Mouse (Mus musculus): ENCODE measurements around the gene Nsg2. TPM values are rescaled to one million over a fixed set of nuclear protein-coding genes. Genes with fewer than 3 reads are reported as not detected.

The Nsg2 gene
- polyA plus RNA-seq, 1 experiment, result 299 TPM

- peaks cover 34% of the 10 kb centered on the region for H3K4me1 ChIP-seq (replicated peaks; ENCODE audit: control insufficient read depth, insufficient read depth, low read length)
- 95% methylated on average over 10 of the region's 10 CpGs for WGBS
- no peak overlapping the region for H3K27ac ChIP-seq (ENCODE audit: control insufficient read depth, insufficient read depth, low read length)
- H3K4me3 ChIP-seq (ENCODE audit: control insufficient read depth, insufficient read depth, low read length), result no peak overlapping the region
- TF ChIP-seq CTCF (IDR thresholded peaks at IDR 0.05; ENCODE audit: borderline replicate concordance, control insufficient read depth, extremely low read depth, insufficient read depth, low read length, poor library complexity) (no peak), POLR2A (IDR thresholded peaks at IDR 0.05; ENCODE audit: control insufficient read depth, extremely low read depth, insufficient read depth, low read length, poor library complexity) (no peak)
- DNase-seq, result no peak
- peaks cover 13% of the 10 kb centered on the region for H3K36me3 ChIP-seq (ENCODE audit: control insufficient read depth, insufficient read depth, low read length)
- no peaks in the 10 kb centered on the region for H3K27me3 ChIP-seq (ENCODE audit: control insufficient read depth, insufficient read depth, low read length)
Measured at GRCm38 (mm10) chr11:32063775-32064510, 63.7 kb downstream of the Nsg2 start.

GRCm38 (mm10) chr11:32064511-32064862 is 64.2 kb downstream of the Nsg2 start:
- peaks cover 39% of the 10 kb centered on the region for H3K4me1 ChIP-seq (replicated peaks; ENCODE audit: control insufficient read depth, insufficient read depth, low read length)
- 81% methylated on average over 5 of the region's 5 CpGs for WGBS
- no peak overlapping the region for H3K4me3 ChIP-seq (ENCODE audit: control insufficient read depth, insufficient read depth, low read length)
- no peak overlapping the region for H3K27ac ChIP-seq (ENCODE audit: control insufficient read depth, insufficient read depth, low read length)
- no peak for TF ChIP-seq POLR2A (IDR thresholded peaks at IDR 0.05; ENCODE audit: control insufficient read depth, extremely low read depth, insufficient read depth, low read length, poor library complexity)
- TF ChIP-seq CTCF (IDR thresholded peaks at IDR 0.05; ENCODE audit: borderline replicate concordance, control insufficient read depth, extremely low read depth, insufficient read depth, low read length, poor library complexity), result no peak
- no peaks in the 10 kb centered on the region for H3K27me3 ChIP-seq (ENCODE audit: control insufficient read depth, insufficient read depth, low read length)
- peaks cover 8% of the 10 kb centered on the region for H3K36me3 ChIP-seq (ENCODE audit: control insufficient read depth, insufficient read depth, low read length)
- no peak for DNase-seq

GRCm38 (mm10) chr11:32068736-32069490 is 68.7 kb downstream of the Nsg2 start:
- Histone ChIP-seq H3K36me3 (ENCODE audit: control insufficient read depth, insufficient read depth, low read length) (no peaks in the 10 kb centered on the region), H3K27ac (ENCODE audit: control insufficient read depth, insufficient read depth, low read length) (peak overlapping the region; percentile 52; the same call in 1 of the 2 replicates), H3K4me3 (ENCODE audit: control insufficient read depth, insufficient read depth, low read length) (no peak overlapping the region), H3K27me3 (ENCODE audit: control insufficient read depth, insufficient read depth, low read length) (no peaks in the 10 kb centered on the region), H3K4me1 (replicated peaks; ENCODE audit: control insufficient read depth, insufficient read depth, low read length) (peaks cover 29% of the 10 kb centered on the region)
- WGBS, result 61% methylated on average over 12 of the region's 12 CpGs
- TF ChIP-seq CTCF (IDR thresholded peaks at IDR 0.05; ENCODE audit: borderline replicate concordance, control insufficient read depth, extremely low read depth, insufficient read depth, low read length, poor library complexity) (no peak), POLR2A (IDR thresholded peaks at IDR 0.05; ENCODE audit: control insufficient read depth, extremely low read depth, insufficient read depth, low read length, poor library complexity) (no peak)
- peak; percentile 61 for DNase-seq

GRCm38 (mm10) chr11:32075163-32075562 is 74.9 kb downstream of the Nsg2 start:
- TF ChIP-seq POLR2A (IDR thresholded peaks at IDR 0.05; ENCODE audit: control insufficient read depth, extremely low read depth, insufficient read depth, low read length, poor library complexity) (no peak), CTCF (IDR thresholded peaks at IDR 0.05; ENCODE audit: borderline replicate concordance, control insufficient read depth, extremely low read depth, insufficient read depth, low read length, poor library complexity) (no peak)
- Histone ChIP-seq H3K36me3 (ENCODE audit: control insufficient read depth, insufficient read depth, low read length) (no peaks in the 10 kb centered on the region), H3K27ac (ENCODE audit: control insufficient read depth, insufficient read depth, low read length) (no peak overlapping the region), H3K27me3 (ENCODE audit: control insufficient read depth, insufficient read depth, low read length) (no peaks in the 10 kb centered on the region), H3K4me3 (ENCODE audit: control insufficient read depth, insufficient read depth, low read length) (no peak overlapping the region), H3K4me1 (replicated peaks; ENCODE audit: control insufficient read depth, insufficient read depth, low read length) (peaks cover 3% of the 10 kb centered on the region; the same call in 1 of the 2 replicates)
- 97% methylated on average over 2 of the region's 2 CpGs for WGBS
- no peak for DNase-seq

GRCm38 (mm10) chr11:32083462-32083861 is 83.2 kb downstream of the Nsg2 start:
- H3K36me3 ChIP-seq (ENCODE audit: control insufficient read depth, insufficient read depth, low read length), result no peaks in the 10 kb centered on the region
- no peak for TF ChIP-seq POLR2A (IDR thresholded peaks at IDR 0.05; ENCODE audit: control insufficient read depth, extremely low read depth, insufficient read depth, low read length, poor library complexity)
- no peak for TF ChIP-seq CTCF (IDR thresholded peaks at IDR 0.05; ENCODE audit: borderline replicate concordance, control insufficient read depth, extremely low read depth, insufficient read depth, low read length, poor library complexity)
- H3K27me3 ChIP-seq (ENCODE audit: control insufficient read depth, insufficient read depth, low read length), result no peaks in the 10 kb centered on the region
- no peak for DNase-seq
- no peak overlapping the region for H3K4me3 ChIP-seq (ENCODE audit: control insufficient read depth, insufficient read depth, low read length)
- no peaks in the 10 kb centered on the region for H3K4me1 ChIP-seq (replicated peaks; ENCODE audit: control insufficient read depth, insufficient read depth, low read length)
- H3K27ac ChIP-seq (ENCODE audit: control insufficient read depth, insufficient read depth, low read length), result no peak overlapping the region
- WGBS, result 92% methylated on average over 3 of the region's 3 CpGs

- 100% methylated on average over 1 of the region's 1 CpGs for WGBS
Measured at GRCm38 (mm10) chr11:32086525-32086924, 86.3 kb downstream of the Nsg2 start.

More at GRCm38 (mm10) chr11:32086525-32086924, 86.3 kb downstream of the Nsg2 start:
- H3K4me3 ChIP-seq (ENCODE audit: control insufficient read depth, insufficient read depth, low read length), result no peak overlapping the region
- TF ChIP-seq CTCF (IDR thresholded peaks at IDR 0.05; ENCODE audit: borderline replicate concordance, control insufficient read depth, extremely low read depth, insufficient read depth, low read length, poor library complexity) (no peak), POLR2A (IDR thresholded peaks at IDR 0.05; ENCODE audit: control insufficient read depth, extremely low read depth, insufficient read depth, low read length, poor library complexity) (no peak)
- H3K27me3 ChIP-seq (ENCODE audit: control insufficient read depth, insufficient read depth, low read length), result no peaks in the 10 kb centered on the region
- H3K4me1 ChIP-seq (replicated peaks; ENCODE audit: control insufficient read depth, insufficient read depth, low read length), result no peaks in the 10 kb centered on the region
- no peaks in the 10 kb centered on the region for H3K36me3 ChIP-seq (ENCODE audit: control insufficient read depth, insufficient read depth, low read length)
- DNase-seq, result no peak
- no peak overlapping the region for H3K27ac ChIP-seq (ENCODE audit: control insufficient read depth, insufficient read depth, low read length)
